Mouse (Mus musculus) CD4-positive, CD25-positive, alpha-beta regulatory T cell, adult 2 months (primary cell): Measurements from ENCODE around the gene Prss32.

Experiments used
- DNase-seq: peaks from one replicate; pipeline ENCODE4 v3.0.0-alpha.2; 2012; ENCODE audit warnings: low read depth, low spot score

Gene Prss32

DNA sequence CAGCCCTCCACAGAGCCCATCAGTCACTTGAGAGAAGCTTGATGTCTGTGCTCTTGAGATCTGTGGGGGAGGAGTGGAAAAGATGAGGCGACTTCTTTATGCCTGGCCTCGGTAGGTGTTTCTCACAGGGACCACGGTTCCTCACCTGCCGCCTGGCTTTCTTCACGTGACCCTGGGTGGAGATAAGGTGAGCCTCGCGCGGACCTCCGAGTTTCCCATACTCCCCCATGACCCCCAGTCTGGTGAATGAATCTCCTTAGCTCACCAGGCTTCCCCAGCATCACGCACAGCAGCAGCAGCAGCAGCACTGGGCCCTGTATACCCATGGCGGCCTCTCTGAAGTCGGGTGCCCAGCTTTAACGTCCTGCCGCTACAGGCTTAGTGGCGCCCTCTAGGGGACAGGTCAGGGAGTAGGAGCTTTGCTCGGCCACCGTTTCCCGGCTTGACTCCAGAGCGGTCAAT is at the start of gene Prss32, which contains the start of gene Prss41:
Prss32 (plus strand) TSS at position 44 of the 462 bp plus-strand sequence.
Prss41 (minus strand) TSS at position 361 of the 462 bp plus-strand sequence.
- peak; percentile 86 for DNase-seq

- no peak for DNase-seq
Measured at GRCm38 (mm10) chr17:23795323-23795722, 48.3 kb upstream of the Prss32 start.

DNA sequence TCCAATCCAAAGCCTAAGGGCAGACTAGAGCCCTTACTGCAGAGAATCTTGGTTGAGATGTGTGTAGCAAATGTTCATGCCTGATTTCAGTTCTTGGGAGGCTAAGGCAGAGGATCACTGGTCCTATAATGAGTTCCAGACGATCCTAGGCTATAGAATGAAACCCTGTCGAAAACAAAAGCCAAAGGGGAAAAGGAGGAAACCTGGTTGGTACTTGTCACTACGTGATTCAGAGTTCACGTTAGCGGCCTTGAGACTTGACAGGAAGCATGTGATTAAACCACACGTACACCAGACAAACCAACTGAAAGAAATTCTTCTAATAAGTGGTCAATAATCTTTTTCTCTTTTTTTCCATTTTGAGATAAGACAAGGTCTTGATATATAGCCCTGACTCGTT is 46.3 kb upstream of the Prss32 start:
- peak; percentile 61 for DNase-seq

GRCm38 (mm10) chr17:23801627-23802026 is 42.0 kb upstream of the Prss32 start:
- no peak for DNase-seq

DNA sequence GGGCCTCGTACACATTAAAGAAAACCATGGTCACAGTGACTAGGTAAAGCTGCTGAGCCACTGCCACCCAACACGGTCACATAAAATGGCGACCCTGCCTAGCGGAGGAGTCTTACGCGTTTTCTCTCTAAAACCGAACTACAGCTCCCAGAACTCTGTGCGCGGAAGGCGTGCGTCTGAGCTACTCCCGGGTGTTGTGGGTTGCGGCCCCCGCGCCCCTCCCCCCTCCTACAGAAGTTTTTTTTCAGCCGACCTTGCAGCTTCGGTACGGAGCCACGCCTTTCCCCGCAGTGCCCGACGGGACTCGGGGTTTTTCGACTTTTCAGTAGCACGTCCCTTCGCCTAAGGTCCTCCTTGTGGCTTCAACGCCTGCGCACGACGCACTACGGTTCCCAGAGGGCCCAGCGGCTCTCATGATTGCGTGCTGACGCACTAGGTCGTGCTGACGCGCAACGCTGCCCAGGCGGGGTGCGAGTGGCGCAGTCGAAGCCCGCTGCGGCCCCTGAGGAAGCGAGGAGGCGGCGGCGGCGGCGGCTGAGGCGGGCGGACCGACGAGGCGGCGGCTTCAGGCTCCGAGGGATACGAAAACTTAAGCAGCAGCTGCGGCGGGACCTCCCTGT is 40.8 kb upstream of the Prss32 start:
- peak; percentile 100 for DNase-seq

DNA sequence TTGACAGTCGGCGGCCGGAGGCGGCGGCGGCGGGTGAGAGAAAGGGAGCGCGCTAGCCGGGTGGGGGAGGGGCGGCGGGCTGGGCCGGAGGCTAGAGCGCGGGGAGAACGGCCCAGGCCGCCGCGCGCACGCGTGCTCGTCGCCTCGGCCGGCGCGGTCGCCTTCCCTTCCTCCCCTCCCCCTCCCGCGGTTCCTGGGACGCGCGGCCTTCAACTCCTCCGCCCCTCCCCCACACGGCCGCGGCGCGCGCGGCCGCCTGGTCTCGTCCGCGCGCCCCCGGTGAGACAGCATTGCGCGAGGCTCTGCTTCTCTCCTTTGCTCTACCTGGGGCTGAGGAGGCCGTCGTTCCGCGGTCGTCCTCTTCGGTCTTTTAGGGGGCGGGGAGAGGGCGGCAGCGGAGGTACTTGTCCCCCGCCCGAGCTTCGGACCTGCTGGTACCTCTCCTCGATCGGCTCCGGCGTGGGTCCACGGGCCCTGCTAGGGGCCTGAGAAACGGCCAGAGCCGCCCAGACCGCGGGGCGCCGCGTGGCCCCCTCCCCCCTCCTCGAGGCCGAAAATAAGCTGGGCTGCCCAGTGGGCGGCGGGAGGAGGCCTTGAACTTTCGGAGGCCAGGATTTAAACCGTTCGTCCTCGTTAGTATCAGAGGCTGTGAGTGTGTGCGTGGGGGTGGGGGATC is 40.2 kb upstream of the Prss32 start:
- peak; percentile 88 for DNase-seq

DNA sequence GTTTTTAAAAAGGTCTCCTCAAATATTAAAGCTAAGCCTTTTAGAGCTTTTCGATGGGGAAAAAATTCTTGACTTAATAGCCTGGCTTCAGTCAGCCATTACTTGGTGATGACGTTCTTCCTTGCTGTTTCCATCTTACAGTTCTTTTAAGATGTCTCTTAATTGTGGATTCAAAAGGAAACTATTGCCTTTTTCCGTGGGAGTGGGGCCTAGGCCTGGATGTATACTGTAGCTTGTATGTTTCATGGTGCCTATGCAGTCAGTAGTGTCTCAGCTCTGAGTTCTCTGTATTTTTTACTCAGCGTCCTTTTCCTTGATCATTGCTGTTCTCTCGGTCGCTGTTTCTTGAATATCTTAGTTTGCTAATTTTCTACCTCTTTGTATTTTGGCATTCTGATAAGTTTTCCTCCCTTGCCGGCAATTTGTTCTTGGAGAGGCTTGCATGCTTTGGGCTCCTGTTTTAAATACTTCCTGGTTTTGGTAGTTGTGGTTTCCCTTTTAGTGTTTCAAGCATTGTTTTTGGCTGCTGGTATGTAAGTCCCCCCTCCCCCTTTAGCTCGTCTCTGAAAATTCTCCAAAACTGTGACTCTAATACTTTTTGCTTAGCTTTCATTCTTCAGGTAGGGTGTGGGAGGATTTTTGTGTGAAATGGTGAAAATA is 39.1 kb upstream of the Prss32 start:
- DNase-seq: peak; percentile 64

GRCm38 (mm10) chr17:23806867-23807266 is 36.8 kb upstream of the Prss32 start:
- peak; percentile 62 for DNase-seq

DNA sequence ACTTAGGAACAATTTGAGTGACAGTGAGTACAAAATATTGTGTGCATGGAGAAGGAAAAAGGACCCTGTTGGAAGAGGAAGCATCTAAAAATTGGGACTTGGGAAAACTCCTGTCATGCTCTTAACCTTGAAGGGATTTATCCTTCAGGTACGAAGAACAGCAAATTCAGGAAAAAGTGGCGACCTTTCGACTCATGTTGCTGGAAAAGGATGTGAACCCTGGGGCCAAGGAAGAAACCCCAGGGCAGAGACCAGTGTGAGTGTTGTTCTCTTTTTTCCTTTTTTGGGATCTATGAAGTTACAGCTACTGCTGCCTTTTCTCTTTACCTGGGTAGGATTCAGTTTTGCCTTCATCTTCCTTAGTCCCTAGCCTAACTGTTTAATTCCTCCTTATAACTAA is 35.7 kb upstream of the Prss32 start:
- no peak for DNase-seq

DNA sequence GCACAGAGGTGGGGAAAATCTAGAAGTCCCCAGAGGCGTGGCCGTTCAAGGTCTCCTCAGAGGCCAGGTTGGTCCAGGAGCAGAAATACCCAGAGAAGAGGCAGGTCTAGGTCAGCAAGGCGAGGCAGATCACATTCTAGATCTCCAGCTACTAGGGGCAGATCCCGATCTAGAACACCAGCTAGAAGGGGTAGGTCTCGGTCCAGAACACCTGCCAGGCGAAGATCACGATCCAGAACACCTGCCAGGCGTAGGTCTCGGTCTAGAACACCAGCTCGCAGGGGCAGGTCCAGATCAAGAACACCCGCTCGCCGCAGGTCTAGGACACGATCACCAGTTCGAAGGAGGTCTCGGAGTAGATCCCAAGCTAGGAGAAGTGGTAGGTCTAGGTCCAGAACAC is 28.0 kb upstream of the Prss32 start:
- DNase-seq: no peak

DNA sequence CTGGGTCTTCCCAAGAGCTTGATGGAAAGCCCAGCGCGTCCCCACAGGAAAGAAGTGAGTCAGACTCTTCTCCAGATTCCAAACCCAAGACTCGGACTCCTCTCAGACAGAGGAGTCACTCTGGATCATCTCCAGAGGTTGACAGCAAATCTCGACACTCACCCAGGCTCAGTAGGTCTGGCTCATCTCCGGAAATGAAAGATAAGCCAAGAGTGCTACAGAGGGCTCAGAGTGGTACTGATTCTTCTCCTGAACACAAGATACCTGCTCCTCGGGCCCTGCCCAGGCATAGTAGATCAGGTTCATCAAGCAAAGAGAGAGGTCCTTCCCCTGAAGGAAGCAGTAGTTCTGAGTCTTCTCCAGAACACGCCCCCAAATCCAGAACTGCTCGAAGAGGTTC is 25.1 kb upstream of the Prss32 start:
- DNase-seq: no peak

DNA sequence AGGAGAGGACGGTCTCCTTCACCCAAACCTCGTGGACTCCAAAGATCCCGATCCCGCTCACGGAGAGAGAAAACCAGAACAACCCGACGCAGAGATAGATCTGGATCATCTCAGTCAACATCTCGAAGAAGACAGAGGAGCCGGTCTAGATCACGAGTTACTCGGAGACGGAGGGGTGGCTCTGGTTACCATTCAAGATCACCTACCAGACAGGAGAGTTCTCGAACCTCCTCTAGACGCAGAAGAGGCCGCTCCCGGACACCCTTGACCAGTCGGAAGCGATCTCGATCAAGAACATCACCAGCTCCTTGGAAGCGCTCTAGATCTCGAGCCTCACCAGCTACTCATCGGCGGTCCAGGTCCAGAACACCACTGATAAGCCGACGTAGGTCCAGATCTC is 24.4 kb upstream of the Prss32 start:
- no peak for DNase-seq

DNA sequence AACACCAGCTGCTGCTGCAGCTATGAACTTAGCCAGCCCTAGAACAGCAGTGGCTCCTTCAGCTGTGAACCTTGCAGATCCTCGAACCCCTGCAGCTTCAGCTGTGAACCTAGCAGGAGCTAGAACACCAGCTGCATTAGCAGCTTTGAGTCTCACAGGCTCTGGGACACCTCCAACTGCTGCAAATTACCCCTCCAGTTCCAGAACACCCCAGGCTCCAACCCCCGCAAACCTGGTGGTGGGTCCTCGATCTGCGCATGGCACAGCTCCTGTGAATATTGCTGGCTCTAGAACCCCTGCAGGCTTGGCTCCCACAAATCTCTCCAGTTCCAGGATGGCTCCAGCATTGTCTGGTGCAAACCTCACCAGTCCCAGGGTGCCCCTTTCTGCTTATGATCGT is 22.9 kb upstream of the Prss32 start:
- DNase-seq: no peak

DNA sequence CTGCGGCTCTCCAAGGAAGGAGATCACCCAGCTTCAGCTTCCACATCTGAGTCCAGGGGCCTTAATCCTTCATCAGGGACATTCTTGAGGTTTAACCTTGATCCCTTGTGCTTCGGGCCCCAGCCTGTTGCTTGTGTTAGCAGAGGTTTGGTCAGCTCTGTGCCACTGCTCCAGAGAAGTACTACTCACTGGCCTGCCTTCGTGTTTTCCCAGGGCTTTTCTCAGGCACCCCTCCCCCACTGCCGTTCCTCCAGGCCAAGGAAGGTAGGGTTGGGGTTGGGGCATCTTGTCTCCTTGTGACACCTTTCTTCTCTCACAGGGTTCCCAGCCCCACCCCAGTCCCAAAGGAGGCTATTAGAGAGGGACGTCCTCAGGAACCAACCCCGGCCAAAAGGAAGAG is 21.6 kb upstream of the Prss32 start:
- no peak for DNase-seq

DNA sequence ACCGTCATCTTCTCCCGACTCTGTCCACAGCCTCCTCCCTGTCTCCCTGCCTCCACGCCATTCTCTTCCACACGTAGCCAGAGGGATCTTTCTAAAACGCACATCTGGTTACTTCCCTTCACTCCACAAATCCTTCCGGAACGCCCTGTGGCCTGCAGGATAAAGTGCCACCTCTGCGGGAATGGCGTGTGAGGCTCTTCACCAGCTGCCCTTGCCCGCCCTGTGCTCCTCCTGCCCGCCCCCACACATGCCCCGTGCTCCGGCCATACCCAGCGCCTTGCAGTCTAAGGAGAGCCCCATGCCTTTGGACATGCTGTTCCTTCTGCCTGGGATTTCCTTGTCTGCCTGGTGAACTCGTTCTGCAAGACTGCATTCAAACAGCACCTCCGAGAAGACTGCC is 20.6 kb upstream of the Prss32 start:
- DNase-seq: no peak

- no peak for DNase-seq
Measured at GRCm38 (mm10) chr17:23823614-23824013, 20.0 kb upstream of the Prss32 start.

DNA sequence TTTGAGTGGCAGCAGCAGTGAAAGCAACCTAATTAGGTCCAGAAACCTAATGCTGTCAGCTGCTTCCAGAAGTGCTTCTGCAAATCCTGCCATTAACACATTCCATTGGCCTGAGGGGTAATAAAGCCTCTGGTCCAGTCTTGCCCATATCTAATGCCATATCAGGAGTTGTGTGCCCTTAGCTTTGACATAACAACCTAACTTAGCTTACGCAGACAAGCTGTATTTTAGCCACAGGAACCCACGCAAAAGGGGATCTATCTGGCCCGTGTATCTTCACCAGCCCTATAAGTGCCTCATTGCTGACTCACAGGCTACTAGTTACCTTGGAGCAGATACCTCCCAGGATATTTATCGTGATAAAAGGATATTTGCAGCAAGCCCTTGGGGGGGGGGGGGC is 18.1 kb upstream of the Prss32 start:
- no peak for DNase-seq

- peak; percentile 78 for DNase-seq
Measured at GRCm38 (mm10) chr17:23828271-23829001, 15.2 kb upstream of the Prss32 start.

- DNase-seq: peak; percentile 95
Measured at GRCm38 (mm10) chr17:23829064-23829619, 14.5 kb upstream of the Prss32 start, which contains the start of gene Elob. Gene Elob (minus strand): TSS chr17:23829136.

GRCm38 (mm10) chr17:23831201-23831600 is 12.5 kb upstream of the Prss32 start:
- no peak for DNase-seq

GRCm38 (mm10) chr17:23836006-23836575 is 7.6 kb upstream of the Prss32 start, which contains the start of gene Prss33:
Gene Prss33 (minus strand): TSS chr17:23836056.
- DNase-seq: no peak
